Mouse (Mus musculus) lung, embryonic 16.5 days (tissue): ENCODE measurements around the gene Ptges3. TPM values are rescaled to one million over a fixed set of nuclear protein-coding genes. Genes with fewer than 3 reads are reported as not detected.
"Not testable (repeated sequence)": the region's sequence is repeated elsewhere in the genome, so short reads cannot be mapped to it uniquely, and the experiment has no call there.

ENCODE experiments used
- ATAC-seq: fragments of 200-750 bp; cut with Nextera tagmentation; 2 replicates; pipeline ENCODE4 v1.8.0; 2017; ENCODE audit warnings: low read depth, mild to moderate bottlenecking, moderate library complexity
- H3K27ac ChIP-seq: fragments of 300-500 bp; sonication (generic); 2 replicates; pipeline ENCODE4 v1.5.1; 2014; ENCODE audit warnings: mild to moderate bottlenecking, control low read depth, low read length
- H3K27me3 ChIP-seq: fragments of 300-500 bp; sonication (generic); 2 replicates; pipeline ENCODE4 v1.6.1; 2014; ENCODE audit warnings: low read depth, low read length, mixed read lengths; ENCODE audit not compliant: control insufficient read depth, insufficient read depth
- H3K36me3 ChIP-seq: fragments of 300-500 bp; sonication (generic); 2 replicates; pipeline ENCODE4 v1.6.1; 2014; ENCODE audit warnings: low read length; ENCODE audit not compliant: control insufficient read depth, insufficient read depth
- H3K4me1 ChIP-seq: fragments of 300-500 bp; sonication (generic); replicated peaks from 2 replicates; pipeline ENCODE4 v1.6.1; 2014; ENCODE audit warnings: low read length, mixed read lengths; ENCODE audit not compliant: control insufficient read depth, insufficient read depth
- H3K4me2 ChIP-seq: fragments of 300-500 bp; sonication (generic); 2 replicates; pipeline ENCODE4 v1.6.1; 2014; ENCODE audit warnings: low read depth, low read length, control low read depth
- H3K4me3 ChIP-seq: fragments of 300-500 bp; sonication (generic); 2 replicates; pipeline ENCODE4 v1.5.1; 2014; ENCODE audit warnings: mild to moderate bottlenecking, low read length, control low read depth
- H3K9ac ChIP-seq: fragments of 300-500 bp; sonication (generic); 2 replicates; pipeline ENCODE4 v1.6.1; 2014; ENCODE audit warnings: low read length, control low read depth
- H3K9me3 ChIP-seq: fragments of 300-500 bp; sonication (generic); 2 replicates; pipeline ENCODE4 v1.6.1; 2016; ENCODE audit warnings: low read length; ENCODE audit not compliant: control insufficient read depth
- WGBS: fragments of 180-500 bp; shearing (Covaris S2); extraction: QIAGEN DNeasy Blood & Tissue Kit; methylation state at CpG from one replicate; pipeline ENCODE4 v1.1.7; 2014; 5-methylcytosine and 5-hydroxymethylcytosine counted together
- polyA plus RNA-seq: library from polyadenylated mRNA; unstranded; fragments of >200 nt; fragmentation: Nextera tagmentation; extraction: Ambion mirVana; gene quantifications from 2 replicates; pipeline ENCODE4 v1.2.1, GENCODE M21; 2015

Ptges3 gene
- polyA plus RNA-seq, 1 experiment from 2014 or later = 461 TPM

DNA sequence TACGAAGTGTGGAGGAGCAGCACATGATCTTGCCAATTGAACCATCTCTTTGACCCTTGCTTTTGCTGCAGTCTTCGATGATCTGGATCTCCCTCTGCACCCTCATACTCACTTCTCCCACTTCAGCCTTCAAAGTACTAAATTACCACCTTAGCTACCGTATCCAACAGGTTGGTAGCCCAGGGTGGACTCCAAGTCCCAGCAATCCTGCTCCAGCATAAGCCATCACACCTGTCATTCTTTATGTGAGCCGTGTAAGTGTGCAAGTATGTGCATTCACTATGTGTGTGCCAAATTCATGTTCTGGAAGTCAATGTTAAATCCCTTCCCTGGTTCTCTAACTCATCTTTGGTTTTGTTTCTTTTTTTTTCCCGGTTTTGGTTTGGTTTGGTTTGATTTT lies 7.2 kb upstream of the Ptges3 start:
- Histone ChIP-seq H3K4me3 (no peak overlapping the region), H3K9me3 (no peaks in the 10 kb centered on the region), H3K9ac (no peak overlapping the region), H3K4me2 (no peak overlapping the region), H3K4me1 (no peaks in the 10 kb centered on the region), H3K27ac (no peak overlapping the region), H3K36me3 (peaks cover 41% of the 10 kb centered on the region), H3K27me3 (no peaks in the 10 kb centered on the region)
- no peak for ATAC-seq
- 95% methylated on average over 5 of the region's 5 CpGs for WGBS

DNA sequence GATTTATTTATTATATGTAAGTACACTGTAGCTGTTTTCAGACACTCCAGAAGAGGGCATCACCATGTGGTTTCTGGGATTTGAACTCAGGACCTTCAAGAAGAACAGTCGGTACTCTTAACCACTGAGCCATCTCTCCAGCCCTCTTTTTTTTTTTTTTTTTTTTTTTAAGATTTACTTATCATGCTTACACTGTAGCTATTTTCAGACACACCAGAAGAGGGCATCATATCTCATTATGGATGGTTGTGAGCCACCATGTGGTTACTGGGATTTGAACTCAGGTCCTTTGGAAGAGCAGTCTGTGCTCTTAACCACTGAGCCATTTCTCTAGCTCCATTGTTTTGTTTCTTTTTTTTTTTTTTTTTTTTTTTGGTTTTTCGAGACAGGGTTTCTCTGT lies 6.6 kb upstream of the Ptges3 start:
- not testable (repeated sequence) for H3K9ac ChIP-seq, H3K4me1 ChIP-seq, H3K27ac ChIP-seq, H3K27me3 ChIP-seq, H3K9me3 ChIP-seq, ATAC-seq, H3K4me3 ChIP-seq, H3K4me2 ChIP-seq
- WGBS = 100% methylated on average over 1 of the region's 2 CpGs
- H3K36me3 ChIP-seq = peaks cover 38% of the 10 kb centered on the region

DNA sequence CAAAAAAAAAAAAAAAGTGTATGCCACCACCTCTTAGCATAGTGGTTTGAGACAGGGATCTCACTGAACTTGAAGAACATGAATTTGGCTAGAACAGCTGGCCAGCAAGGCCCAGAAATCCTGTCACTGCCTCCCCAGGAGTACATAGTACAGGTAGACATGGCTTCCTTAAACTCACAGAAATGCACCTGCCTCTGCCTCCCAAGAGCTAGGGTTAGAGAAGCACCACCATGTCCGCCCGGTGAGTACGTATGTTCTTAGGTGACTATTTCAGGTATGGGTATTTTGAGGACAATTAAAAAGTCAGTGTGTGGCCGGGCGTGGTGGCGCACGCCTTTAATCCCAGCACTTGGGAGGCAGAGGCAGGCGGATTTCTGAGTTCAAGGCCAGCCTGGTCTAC lies 5.8 kb upstream of the Ptges3 start:
- no peak for ATAC-seq
- Histone ChIP-seq H3K4me1 (peaks cover 5% of the 10 kb centered on the region), H3K4me3 (no peak overlapping the region), H3K27ac (no peak overlapping the region), H3K27me3 (no peaks in the 10 kb centered on the region), H3K9me3 (no peaks in the 10 kb centered on the region), H3K9ac (no peak overlapping the region), H3K36me3 (peaks cover 32% of the 10 kb centered on the region), H3K4me2 (no peak overlapping the region)
- 90% methylated on average over 8 of the region's 8 CpGs for WGBS

DNA sequence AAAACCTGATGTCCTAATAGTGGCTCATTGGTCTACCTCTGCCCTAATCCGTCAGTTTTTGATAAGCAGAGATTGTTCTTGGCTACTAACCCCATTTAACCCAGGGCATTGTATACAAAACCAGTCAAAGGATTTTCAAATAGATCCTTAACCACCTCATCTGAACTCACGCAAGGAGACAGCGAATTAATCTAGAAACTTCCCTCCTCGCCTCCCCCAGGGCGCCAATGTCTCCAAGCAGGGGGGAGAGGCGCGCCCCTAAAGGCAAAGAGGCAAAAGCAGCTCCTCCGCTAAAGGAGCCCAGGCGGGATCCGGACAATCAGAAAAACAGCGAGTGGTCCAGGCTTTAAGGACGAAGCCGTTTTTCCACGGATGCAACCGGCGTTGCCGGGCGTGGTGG lies 570 bp upstream of the Ptges3 start:
- 0 out of 2 replicates have a peak, but pooled peaks cover 4% of the 10 kb centered on the region for H3K36me3 ChIP-seq
- no peaks in the 10 kb centered on the region for H3K27me3 ChIP-seq
- ATAC-seq = peak; percentile 27
- peak overlapping the region; percentile 99 for H3K27ac ChIP-seq
- peaks cover 18% of the 10 kb centered on the region for H3K4me1 ChIP-seq
- H3K4me2 ChIP-seq = peak overlapping the region; percentile 87
- peak overlapping the region; percentile 89 for H3K9ac ChIP-seq
- H3K4me3 ChIP-seq = peak overlapping the region; percentile 98
- WGBS = under 1% methylated on average over 18 of the region's 18 CpGs
- H3K9me3 ChIP-seq = no peaks in the 10 kb centered on the region

DNA sequence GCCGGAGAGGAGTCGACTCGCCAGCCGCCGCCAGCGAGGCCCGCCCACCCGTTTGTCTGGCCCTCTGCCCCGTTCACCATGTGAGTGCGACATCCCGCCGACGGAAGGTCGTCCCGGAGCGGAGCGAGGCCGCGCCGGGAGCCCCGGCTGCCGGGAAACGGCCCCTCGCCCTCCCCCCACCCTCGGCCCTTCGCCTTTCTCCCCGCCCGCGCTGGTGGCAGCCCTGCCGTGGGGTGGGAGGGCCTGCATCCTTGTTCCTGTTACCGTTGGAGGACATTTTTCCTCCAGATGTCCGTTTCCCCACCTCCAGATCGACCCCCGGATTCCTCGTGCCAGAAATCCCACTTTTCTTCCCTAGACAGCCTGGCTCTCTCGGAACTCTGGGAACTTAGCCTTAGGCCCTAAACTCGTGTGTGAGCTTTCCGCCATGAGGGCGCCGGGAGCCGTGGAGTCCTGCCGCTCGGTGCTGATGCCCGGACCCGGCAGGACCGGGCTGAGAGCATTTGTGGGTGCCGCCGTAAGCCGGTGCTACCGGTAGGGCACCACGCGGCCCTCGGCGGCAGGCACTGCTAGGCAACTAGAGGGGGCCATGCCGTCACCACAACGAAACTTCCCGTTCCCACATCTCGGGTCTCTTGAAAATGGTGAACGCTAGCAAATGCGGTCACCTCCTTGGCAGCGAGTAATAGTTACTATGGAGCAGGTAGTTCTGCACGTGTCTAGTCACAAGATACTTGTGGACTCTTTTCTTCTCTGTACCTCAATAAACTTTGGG lies 640 bp downstream of the Ptges3 start:
- ATAC-seq = peak; percentile 39
- H3K36me3 ChIP-seq = peaks cover 8% of the 10 kb centered on the region
- H3K27ac ChIP-seq = peak overlapping the region; percentile 99
- no peaks in the 10 kb centered on the region for H3K27me3 ChIP-seq
- H3K4me2 ChIP-seq = peak overlapping the region; percentile 76
- peaks cover 18% of the 10 kb centered on the region for H3K4me1 ChIP-seq
- H3K9ac ChIP-seq = peak overlapping the region; percentile 89
- no peaks in the 10 kb centered on the region for H3K9me3 ChIP-seq
- WGBS = under 1% methylated on average over 56 of the region's 62 CpGs
- peak overlapping the region; percentile 98 for H3K4me3 ChIP-seq

DNA sequence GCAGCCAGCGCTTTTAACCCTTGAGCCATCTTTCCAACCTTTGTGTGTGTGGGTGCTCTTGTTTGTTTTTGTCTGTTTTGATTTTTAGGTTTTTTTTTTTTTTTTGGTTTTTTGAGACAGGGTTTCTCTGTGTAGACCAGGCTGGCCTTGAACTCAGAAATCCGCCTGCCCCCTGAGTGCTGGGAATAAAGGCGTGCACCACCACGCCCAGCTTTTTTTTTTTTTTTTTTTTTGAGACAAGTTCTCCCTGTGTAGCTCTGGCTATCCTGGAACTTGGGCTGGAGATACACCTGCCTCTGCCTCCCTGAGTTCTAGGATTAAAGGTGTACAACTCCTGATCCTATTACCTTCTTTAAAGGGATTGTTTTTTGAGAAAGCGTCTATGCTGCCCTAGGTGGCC lies 2.4 kb downstream of the Ptges3 start:
- H3K4me3 ChIP-seq = peak overlapping the region; percentile 98
- H3K36me3 ChIP-seq = peaks cover 8% of the 10 kb centered on the region
- H3K9me3 ChIP-seq = no peaks in the 10 kb centered on the region
- WGBS = 85% methylated on average over 5 of the region's 5 CpGs
- no peak for ATAC-seq
- H3K4me1 ChIP-seq = peaks cover 18% of the 10 kb centered on the region
- no peak overlapping the region for H3K27ac ChIP-seq
- peak overlapping the region; percentile 89 for H3K9ac ChIP-seq
- H3K4me2 ChIP-seq = peak overlapping the region; percentile 76
- no peaks in the 10 kb centered on the region for H3K27me3 ChIP-seq

DNA sequence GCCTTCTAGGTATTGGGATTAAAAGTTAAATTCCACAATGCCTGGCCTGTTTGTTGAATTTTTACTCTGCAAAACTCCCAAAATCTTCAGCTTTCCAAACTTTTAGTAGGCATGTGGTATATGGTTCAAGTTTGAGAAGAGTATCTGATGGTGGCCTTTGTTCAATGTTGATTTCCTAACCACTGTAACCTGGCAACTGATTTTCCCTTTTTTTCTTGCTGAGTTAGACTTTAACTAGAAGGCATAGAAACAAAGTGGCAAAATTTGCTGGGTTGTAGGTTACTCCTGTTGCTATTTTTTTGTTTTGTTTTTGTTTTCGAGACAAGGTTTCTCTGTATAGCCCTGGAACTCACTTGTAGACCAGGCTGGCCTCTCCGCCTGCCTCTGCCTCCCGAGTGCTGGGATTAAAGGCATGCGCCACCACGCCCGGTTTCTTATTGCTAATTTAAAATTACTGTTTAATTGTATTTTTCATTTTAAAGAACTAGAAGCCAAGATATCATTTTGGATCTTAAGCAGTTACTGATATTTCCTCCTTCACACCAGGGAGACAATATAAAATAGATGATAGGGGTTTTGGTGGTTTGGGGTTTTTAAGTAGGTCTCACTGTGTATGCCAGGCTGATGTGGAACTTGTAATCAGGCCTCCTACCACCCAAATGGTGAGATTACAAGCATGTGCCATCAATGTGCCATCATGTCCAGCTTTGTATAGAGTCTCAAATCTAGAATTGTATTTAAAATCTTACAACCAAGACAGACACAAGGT lies 3.7 kb downstream of the Ptges3 start:
- peaks cover 8% of the 10 kb centered on the region for H3K36me3 ChIP-seq
- H3K4me2 ChIP-seq = no peak overlapping the region

DNA sequence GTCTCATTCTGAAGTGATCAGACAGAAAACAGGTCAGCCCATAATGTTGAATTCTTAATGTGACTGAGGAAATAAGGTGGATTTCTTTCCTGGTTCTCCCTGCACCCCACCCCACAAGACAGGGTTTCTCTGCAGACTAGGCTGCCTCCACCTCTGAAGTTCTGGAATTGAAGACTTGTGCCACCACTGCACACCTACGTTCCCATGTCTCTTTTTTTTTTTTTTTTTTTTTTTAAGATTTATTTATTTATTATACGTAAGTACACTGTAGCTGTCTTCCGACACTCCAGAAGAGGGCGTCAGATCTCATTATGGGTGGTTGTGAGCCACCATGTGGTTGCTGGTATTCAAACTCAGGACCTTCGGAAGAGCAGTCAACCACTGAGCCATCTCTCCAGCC lies 7.3 kb downstream of the Ptges3 start:
- no peaks in the 10 kb centered on the region for H3K27me3 ChIP-seq
- H3K27ac ChIP-seq = no peak overlapping the region
- peaks cover 29% of the 10 kb centered on the region for H3K36me3 ChIP-seq
- no peak for ATAC-seq
- H3K4me3 ChIP-seq = no peak overlapping the region
- H3K9ac ChIP-seq = no peak overlapping the region
- WGBS = 77% methylated on average over 5 of the region's 5 CpGs
- H3K9me3 ChIP-seq = no peaks in the 10 kb centered on the region
- peaks cover 6% of the 10 kb centered on the region for H3K4me1 ChIP-seq
- H3K4me2 ChIP-seq = no peak overlapping the region

More for the DNA sequence above, 3.7 kb downstream of the Ptges3 start:
- H3K27ac ChIP-seq = no peak overlapping the region
- H3K4me3 ChIP-seq = no peak overlapping the region
- H3K27me3 ChIP-seq = no peaks in the 10 kb centered on the region
- H3K4me1 ChIP-seq = peaks cover 18% of the 10 kb centered on the region
- 94% methylated on average over 6 of the region's 6 CpGs for WGBS
- ATAC-seq = no peak
- H3K9ac ChIP-seq = no peak overlapping the region
- H3K9me3 ChIP-seq = no peaks in the 10 kb centered on the region

DNA sequence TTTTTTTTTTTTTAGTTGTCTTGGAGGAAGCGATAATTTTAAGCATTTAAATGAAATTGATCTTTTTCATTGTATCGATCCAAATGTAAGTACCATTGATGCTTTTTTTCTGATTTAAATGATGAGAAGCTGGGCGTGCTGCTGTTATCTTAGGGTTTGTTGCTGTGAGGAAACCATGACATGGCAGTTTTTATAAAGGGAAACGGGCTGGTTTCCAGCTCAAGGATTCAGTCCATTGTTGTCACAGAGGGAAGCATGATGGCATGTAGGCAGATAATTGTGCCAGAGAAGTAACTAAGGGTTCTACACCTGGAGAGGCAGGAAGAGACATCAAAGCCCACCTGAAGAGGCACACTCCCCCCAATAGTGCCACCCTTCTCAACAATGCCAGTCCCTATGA lies 10.4 kb downstream of the Ptges3 start:
- Histone ChIP-seq H3K4me1 (no peaks in the 10 kb centered on the region), H3K9ac (no peak overlapping the region), H3K4me3 (no peak overlapping the region), H3K9me3 (no peaks in the 10 kb centered on the region), H3K27ac (no peak overlapping the region), H3K36me3 (peaks cover 44% of the 10 kb centered on the region), H3K4me2 (no peak overlapping the region), H3K27me3 (no peaks in the 10 kb centered on the region)
- 88% methylated on average over 4 of the region's 4 CpGs for WGBS
- no peak for ATAC-seq
